Mouse (Mus musculus) bone marrow macrophage, adult 2 months (primary cell): ENCODE data around the gene Ccdc160.

Experiments
- CTCF ChIP-seq: IDR thresholded peaks from 2 replicates; pipeline ENCODE4 v1.5.1; 2012; ENCODE audit warnings: low read depth, mild to moderate bottlenecking, low read length, moderate library complexity
- POLR2A ChIP-seq: IDR thresholded peaks from 2 replicates; pipeline ENCODE4 v1.6.1; 2012; ENCODE audit warnings: mild to moderate bottlenecking, low read depth, low read length, borderline replicate concordance

DNA sequence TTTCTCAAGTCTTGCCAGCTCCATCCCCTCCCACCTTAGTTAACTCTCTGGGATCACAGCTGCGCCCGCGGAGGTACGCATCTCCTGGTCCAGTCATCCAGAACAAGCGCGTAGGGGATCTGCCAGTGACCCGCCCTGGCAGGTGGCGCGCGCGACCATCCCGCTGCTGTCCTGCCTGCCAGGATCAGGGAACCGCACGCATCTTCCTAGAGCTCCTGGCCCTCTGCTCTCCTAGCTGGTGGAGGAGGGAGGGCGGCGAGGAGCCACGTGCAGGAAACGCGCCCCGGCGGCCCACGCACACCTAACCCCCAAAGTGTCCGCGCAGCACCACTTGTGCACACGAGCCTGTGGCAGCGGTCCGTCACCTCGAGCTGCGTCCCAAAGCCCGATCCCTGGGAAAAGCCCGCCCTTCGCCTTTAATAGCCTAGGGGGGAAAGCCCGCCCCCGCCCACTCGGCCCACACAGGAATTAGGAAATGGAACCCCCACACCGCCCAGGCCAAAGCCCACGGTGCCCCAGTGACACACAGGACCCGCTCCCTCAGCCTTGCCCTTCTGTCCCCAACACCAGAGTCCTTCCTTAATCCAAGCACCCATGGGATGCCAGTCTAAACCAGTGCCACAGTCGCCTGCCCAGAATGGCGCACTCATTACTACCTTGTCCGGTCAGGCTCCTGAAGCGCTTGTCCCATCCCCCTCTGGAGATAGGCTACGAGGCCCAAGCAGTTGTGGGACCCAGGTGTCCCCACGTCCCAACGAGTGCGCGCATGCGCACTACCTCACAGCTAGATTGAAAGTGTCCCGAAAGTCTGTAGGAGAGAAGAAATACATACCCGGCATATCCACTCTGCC, 46.6 kb upstream of the Ccdc160 start:
- no peak for TF ChIP-seq CTCF
- TF ChIP-seq POLR2A = no peak
